Mouse (Mus musculus) c-Kit-positive CD71-negative TER-119-negative erythroid progenitor cells, embryonic 14.5 days (primary cell): Measurements from ENCODE around the gene Gm3636.
"Not testable (repeated sequence)": the region's sequence is repeated elsewhere in the genome, so short reads cannot be mapped to it uniquely, and the experiment has no call there.

Source experiments
- DNase-seq: peaks from one replicate; pipeline ENCODE4 v3.0.0-alpha.2; 2013; ENCODE audit warnings: low read depth

Gene Gm3636

DNA sequence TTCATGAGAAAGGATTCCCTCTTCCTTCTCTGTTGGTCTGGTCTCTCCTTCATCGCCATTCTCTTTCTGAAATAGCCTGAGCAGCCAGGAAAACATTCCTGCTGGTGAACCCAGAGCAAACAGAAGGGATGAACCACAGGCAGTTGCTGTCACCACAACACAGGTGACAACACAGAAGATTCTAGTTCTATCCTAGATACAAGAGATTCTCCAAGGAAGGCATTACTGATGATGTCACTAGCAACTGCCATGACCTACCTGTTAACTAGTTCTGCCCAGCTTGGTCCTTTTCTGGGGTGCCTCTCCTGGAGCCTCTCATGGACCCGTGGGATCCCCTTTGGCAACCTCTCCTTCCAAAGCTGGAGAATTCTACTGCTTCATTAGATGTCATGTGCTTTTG, at the start of gene Gm3636:
Gene Gm3636, minus strand, starts transcription at position 101 of the 400 bp plus-strand sequence.
- not testable (repeated sequence) for DNase-seq

- DNase-seq, result not testable (repeated sequence)
Measured at GRCm38 (mm10) chr14:6774311-6774710, 32.2 kb upstream of the Gm3636 start, which contains the start of gene Gm8362. Gm8362 (minus strand) TSS chr14:6774411.

- not testable (repeated sequence) for DNase-seq
Measured at GRCm38 (mm10) chr14:6757231-6757536, 15.1 kb upstream of the Gm3636 start.

- not testable (repeated sequence) for DNase-seq
Measured at GRCm38 (mm10) chr14:6756384-6757230, 14.5 kb upstream of the Gm3636 start.

DNA sequence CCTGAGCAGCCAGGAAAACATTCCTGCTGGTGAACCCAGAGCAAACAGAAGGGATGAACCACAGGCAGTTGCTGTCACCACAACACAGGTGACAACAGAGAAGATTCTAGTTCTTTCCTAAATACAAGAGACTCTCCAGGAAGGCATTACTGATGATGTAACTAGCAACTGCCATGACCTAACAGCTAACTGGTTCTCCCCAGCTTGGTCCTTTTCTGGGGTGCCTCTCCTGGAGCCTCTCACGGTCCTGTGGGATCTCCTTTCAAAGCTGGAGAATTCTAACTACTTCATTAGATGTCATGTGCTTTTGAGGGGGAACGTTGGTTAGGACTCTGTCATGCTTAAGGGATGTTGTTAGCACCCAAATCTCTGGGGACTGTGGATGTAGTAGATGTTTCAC, 22.0 kb downstream of the Gm3636 start, which contains the start of gene Gm8050:
Gene Gm8050, minus strand, starts transcription at position 101 of the 400 bp plus-strand sequence.
- DNase-seq, result not testable (repeated sequence)
